Mouse (Mus musculus): ENCODE measurements at regions not wholly inside any gene's neighbourhood (a gene's known extent, or its start where the extent isn't known, plus 50 kb on each side); places are given as distances from the start of the nearest gene placed in this dataset.

DNA sequence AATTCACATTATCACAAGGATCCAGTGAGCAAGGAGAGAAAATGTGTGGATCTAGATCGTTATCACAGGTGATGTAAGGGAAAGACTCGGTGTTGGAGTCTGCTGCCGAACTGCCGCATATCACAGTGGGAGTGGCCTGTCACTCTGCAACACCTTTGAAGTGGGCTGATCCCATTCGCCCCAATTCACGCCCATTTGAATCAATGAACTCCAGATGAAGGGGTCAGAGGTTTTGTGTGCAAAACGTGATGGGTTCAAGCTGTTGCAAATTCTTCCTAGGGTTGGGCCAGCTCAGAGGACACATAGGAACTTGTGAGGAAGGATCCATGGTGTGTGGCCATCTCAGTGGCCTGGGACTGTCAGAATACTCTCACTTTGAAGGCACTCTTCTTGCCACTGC, 139.9 kb upstream of the Ccnd2 start:
- Histone ChIP-seq H3K27ac (ENCODE audit: insufficient read depth, low read depth, low read length) (no peak overlapping the region), H3K4me1 (ENCODE audit: control insufficient read depth, insufficient read depth, low read length) (no peaks in the 10 kb centered on the region), H3K4me3 (ENCODE audit: insufficient read depth, low read length) (no peak overlapping the region)
- TF ChIP-seq POLR2A (IDR thresholded peaks at IDR 0.05; ENCODE audit: borderline replicate concordance, low read depth, low read length) = no peak
- no peak for TF ChIP-seq CTCF (IDR thresholded peaks at IDR 0.05; ENCODE audit: low read depth, low read length)

DNA sequence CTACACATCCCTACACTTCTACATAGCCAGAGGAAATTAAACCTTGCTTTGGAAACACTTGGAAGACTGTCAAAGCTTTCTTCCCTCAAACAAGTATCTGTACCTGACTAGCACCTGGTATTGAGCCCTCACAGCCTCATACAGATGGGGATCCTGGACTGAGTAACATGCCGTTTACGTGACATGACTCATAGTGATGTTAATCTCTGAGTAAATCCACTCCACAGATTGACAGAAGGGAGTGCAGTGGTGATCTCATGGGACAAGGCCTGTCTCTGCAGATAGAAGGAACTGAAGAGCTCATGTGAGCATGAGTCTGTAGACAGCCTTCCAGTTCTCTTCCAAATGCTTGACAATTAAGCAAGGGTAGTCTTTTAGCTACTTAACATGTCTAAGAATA, 141.8 kb upstream of the Ccnd2 start:
- Histone ChIP-seq H3K4me1 (ENCODE audit: control insufficient read depth, insufficient read depth, low read length) (no peaks in the 10 kb centered on the region), H3K27ac (ENCODE audit: insufficient read depth, low read depth, low read length) (no peak overlapping the region), H3K4me3 (ENCODE audit: insufficient read depth, low read length) (no peak overlapping the region)
- no peak for TF ChIP-seq POLR2A (IDR thresholded peaks at IDR 0.05; ENCODE audit: borderline replicate concordance, low read depth, low read length)
- TF ChIP-seq CTCF (IDR thresholded peaks at IDR 0.05; ENCODE audit: low read depth, low read length) = no peak

DNA sequence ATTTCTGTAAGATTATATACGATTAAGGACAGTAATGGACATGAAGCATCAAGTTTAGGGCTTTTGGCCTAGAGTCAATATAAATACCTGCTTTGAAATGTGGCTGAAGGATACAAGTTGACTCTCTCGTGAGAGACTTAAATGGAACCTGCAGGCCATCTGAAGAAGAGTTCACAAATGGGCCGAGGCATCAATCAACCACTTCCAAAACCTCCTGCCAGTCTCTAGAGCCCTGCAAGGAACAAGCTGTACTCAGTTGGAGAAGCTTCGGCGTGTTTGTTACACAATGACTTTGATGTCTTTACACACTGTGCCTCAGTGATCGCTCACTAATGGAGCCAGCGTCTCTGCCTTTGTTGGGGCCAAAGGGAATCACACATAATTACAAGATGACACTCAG, 146.1 kb upstream of the Ccnd2 start:
- no peaks in the 10 kb centered on the region for H3K4me1 ChIP-seq (ENCODE audit: control insufficient read depth, insufficient read depth, low read length)
- H3K4me3 ChIP-seq (ENCODE audit: insufficient read depth, low read length) = no peak overlapping the region
- no peak overlapping the region for H3K27ac ChIP-seq (ENCODE audit: insufficient read depth, low read depth, low read length)
- TF ChIP-seq CTCF (IDR thresholded peaks at IDR 0.05; ENCODE audit: low read depth, low read length) = no peak
- no peak for TF ChIP-seq POLR2A (IDR thresholded peaks at IDR 0.05; ENCODE audit: borderline replicate concordance, low read depth, low read length)

DNA sequence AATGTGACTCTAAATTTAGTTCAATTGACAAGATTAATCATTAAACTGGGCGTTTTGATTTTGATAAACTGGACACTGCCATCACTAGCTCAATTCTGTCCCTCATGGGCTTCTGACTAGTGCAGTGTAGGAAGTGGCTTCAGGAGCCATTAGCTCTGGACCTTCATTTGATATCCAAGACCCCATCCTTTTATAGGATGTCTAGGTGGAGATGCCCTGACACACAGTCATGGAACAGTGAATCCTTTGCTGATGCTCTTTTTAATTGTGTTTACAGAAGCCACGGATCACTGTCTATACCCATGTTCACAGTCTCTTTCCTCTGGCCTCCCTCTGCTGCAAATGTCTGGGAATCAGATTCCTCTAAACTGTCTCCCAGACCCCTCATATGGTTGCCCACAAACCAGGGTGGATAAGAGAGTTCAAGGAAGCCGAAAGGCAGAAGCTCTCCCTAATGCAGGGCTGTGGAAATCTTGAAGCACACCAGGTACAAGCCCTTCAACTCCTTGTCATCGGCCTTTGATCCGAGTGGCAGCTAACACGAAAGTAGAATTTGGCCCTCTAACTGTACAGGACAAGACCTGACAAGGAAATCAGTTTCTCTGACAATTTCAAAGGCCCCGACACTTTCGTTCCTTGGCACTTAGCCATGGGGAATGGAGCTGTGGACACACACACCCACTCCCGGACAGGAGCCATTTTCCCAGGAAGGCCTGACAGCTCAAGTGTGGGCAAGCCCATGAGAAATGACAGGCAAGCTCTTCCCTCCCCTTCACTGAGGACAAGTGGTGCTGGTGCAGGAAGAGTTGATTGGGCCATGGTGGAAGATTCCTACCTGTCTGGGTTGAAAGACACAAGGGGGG, 135.2 kb upstream of the Parp11 start:
- Histone ChIP-seq H3K4me3 (ENCODE audit: insufficient read depth, low read length) (no peak overlapping the region), H3K4me1 (ENCODE audit: control insufficient read depth, insufficient read depth, low read length) (no peaks in the 10 kb centered on the region)
- TF ChIP-seq POLR2A (IDR thresholded peaks at IDR 0.05; ENCODE audit: borderline replicate concordance, low read depth, low read length) (no peak), CTCF (IDR thresholded peaks at IDR 0.05; ENCODE audit: low read depth, low read length) (no peak)

DNA sequence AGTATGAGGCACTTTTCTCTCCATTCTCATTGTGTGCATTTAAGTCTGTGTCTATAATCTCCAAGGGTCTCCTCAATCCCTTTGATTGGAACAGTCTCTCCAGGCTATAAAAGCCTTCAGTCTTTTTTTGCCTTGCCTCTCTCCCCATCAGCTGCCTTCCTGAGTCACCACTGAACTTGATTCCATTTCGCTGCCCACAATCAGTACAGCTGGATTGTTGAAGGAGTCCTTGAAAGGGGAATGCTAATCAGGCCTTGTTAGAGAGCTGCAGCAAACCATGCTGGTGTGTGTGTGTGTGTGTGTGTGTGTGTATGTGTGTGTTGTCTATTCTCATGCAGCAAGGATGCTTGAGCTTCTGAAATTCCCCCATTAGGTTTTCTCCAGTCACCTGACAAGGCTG, 129.3 kb upstream of the Parp11 start:
- H3K27ac ChIP-seq (ENCODE audit: insufficient read depth, low read depth, low read length) = no peak overlapping the region
- no peak overlapping the region for H3K4me3 ChIP-seq (ENCODE audit: insufficient read depth, low read length)
- no peak for TF ChIP-seq POLR2A (IDR thresholded peaks at IDR 0.05; ENCODE audit: borderline replicate concordance, low read depth, low read length)
- TF ChIP-seq CTCF (IDR thresholded peaks at IDR 0.05; ENCODE audit: low read depth, low read length) = no peak
- no peaks in the 10 kb centered on the region for H3K4me1 ChIP-seq (ENCODE audit: control insufficient read depth, insufficient read depth, low read length)

More for the DNA sequence above, 135.2 kb upstream of the Parp11 start:
- no peak overlapping the region for H3K27ac ChIP-seq (ENCODE audit: insufficient read depth, low read depth, low read length)

DNA sequence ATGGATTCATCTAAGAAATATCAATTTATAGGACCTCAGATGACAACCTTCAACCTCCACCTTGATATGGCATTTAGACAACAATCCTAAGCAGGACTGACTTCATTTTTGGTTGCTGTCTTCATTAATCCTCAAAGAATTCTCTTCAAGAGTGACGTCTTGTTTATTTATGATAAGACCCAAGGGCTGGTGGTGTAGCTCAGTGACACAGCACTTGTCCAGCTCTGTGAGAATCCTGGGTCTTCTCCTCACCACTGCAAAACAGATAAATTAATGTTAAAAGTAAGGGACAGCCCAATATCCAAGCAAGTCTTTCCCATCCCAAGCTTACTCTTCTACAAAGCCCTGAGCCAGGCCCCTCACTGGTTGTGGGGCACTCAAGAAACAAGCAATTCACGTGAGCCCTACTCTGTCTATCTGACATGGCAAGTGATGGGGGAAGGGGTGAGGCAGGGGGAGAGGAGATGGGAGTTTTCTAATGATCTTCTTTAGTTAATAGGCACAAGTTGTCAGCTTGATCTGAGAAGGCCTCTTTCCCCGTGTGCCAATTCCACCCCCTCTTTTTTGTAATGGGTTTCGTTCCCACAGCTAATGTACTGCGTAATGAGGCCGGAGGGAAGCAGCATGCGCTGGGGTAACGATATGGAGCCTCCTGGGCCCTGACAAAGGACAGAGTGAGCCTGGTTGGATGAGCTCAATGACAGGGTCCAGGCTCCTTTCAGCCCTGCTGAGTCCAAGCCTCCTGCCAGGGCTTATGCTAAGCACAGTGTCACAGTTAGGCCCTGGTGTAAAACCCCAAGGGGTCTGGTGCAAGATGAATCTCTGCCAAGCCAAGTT, 127.7 kb upstream of the Parp11 start:
- Histone ChIP-seq H3K4me3 (ENCODE audit: insufficient read depth, low read length) (no peak overlapping the region), H3K4me1 (ENCODE audit: control insufficient read depth, insufficient read depth, low read length) (no peaks in the 10 kb centered on the region), H3K27ac (ENCODE audit: insufficient read depth, low read depth, low read length) (no peak overlapping the region)
- TF ChIP-seq CTCF (IDR thresholded peaks at IDR 0.05; ENCODE audit: low read depth, low read length) (no peak), POLR2A (IDR thresholded peaks at IDR 0.05; ENCODE audit: borderline replicate concordance, low read depth, low read length) (no peak)

DNA sequence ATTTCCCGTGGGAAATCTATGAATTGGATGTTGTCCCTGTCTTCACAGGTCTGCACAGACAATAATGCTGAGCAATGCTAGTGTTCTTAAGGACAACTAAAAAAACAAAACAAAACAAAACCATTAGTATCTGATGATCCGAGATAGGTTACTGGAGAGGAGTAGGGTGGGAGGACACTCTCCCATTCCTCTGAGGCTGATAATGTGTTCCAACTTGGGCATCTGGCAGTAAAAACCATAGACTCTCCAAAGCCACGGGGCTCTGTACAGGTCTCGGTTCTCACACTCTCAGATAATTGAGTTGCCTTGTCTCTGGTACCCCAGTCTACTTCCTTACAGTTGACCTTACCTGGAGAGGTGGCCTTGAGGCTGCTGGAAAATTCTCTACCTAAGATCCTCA, 126.0 kb upstream of the Parp11 start:
- H3K27ac ChIP-seq (ENCODE audit: insufficient read depth, low read depth, low read length) = no peak overlapping the region
- no peaks in the 10 kb centered on the region for H3K4me1 ChIP-seq (ENCODE audit: control insufficient read depth, insufficient read depth, low read length)
- TF ChIP-seq CTCF (IDR thresholded peaks at IDR 0.05; ENCODE audit: low read depth, low read length) = no peak
- TF ChIP-seq POLR2A (IDR thresholded peaks at IDR 0.05; ENCODE audit: borderline replicate concordance, low read depth, low read length) = no peak
- H3K4me3 ChIP-seq (ENCODE audit: insufficient read depth, low read length) = no peak overlapping the region

DNA sequence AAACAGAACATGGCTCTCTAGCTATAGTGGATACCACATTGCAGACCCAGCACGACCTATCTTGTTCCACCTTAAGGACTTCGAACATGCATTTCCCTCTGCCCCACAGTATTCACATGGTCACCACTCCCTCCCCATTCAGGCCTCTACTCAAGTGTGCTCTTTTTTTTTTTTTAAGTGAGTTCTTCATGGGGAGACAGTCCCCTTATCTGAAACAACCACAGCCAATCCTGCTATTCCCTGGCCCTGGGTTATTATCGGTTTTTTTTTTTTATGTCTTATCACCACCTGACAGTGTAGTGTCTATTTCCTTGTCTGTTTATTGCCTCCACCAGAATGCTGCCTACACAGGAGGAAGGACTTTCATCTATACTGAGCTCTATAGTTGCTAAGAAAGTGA, 125.6 kb upstream of the Parp11 start:
- TF ChIP-seq POLR2A (IDR thresholded peaks at IDR 0.05; ENCODE audit: borderline replicate concordance, low read depth, low read length) = no peak
- no peak for TF ChIP-seq CTCF (IDR thresholded peaks at IDR 0.05; ENCODE audit: low read depth, low read length)
- Histone ChIP-seq H3K27ac (ENCODE audit: insufficient read depth, low read depth, low read length) (no peak overlapping the region), H3K4me1 (ENCODE audit: control insufficient read depth, insufficient read depth, low read length) (no peaks in the 10 kb centered on the region), H3K4me3 (ENCODE audit: insufficient read depth, low read length) (no peak overlapping the region)

DNA sequence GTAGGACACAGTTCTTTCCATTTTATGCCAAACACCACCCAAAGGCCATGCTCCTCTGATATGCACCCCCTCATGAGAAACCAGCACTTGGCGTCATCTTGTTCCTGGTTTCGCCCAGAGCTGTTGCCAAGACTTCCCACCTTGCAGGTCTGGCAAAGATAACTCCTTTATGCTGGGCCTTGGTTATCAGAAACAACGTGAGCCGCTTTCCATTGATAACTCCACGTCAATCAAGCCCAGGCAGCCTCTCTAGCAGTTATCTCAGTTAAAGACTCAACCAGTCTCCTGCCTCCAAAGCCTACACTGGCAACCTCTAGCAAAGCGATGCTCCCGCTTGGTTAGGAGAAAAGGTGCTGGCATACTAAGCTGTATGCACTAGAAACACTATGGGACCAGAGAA, 124.2 kb upstream of the Parp11 start:
- Histone ChIP-seq H3K4me3 (ENCODE audit: insufficient read depth, low read length) (no peak overlapping the region), H3K4me1 (ENCODE audit: control insufficient read depth, insufficient read depth, low read length) (no peaks in the 10 kb centered on the region), H3K27ac (ENCODE audit: insufficient read depth, low read depth, low read length) (no peak overlapping the region)
- TF ChIP-seq CTCF (IDR thresholded peaks at IDR 0.05; ENCODE audit: low read depth, low read length) = no peak
- TF ChIP-seq POLR2A (IDR thresholded peaks at IDR 0.05; ENCODE audit: borderline replicate concordance, low read depth, low read length) = no peak

DNA sequence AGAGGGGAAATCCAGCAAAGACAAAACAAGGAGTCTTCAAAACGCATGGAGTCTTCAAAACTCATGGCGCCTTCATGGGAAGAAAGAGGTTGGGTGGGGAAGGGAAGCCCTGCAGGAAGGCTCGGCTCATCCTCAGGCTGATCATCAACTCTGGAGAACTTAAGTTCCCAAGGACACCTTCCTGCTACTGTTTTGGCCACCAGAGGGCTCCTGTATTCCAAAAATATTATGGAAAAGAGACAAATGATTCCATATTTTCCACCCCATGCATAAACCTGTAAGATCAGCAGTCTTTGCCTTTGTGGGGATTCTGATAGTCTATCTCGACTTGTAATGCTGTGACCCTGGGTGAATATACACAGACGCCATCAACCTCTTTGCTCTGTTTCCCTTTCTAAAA, 121.7 kb upstream of the Parp11 start:
- H3K4me1 ChIP-seq (ENCODE audit: control insufficient read depth, insufficient read depth, low read length) = no peaks in the 10 kb centered on the region
- no peak for TF ChIP-seq CTCF (IDR thresholded peaks at IDR 0.05; ENCODE audit: low read depth, low read length)
- no peak for TF ChIP-seq POLR2A (IDR thresholded peaks at IDR 0.05; ENCODE audit: borderline replicate concordance, low read depth, low read length)
- H3K27ac ChIP-seq (ENCODE audit: insufficient read depth, low read depth, low read length) = no peak overlapping the region
- H3K4me3 ChIP-seq (ENCODE audit: insufficient read depth, low read length) = no peak overlapping the region
